Mouse (Mus musculus) midbrain, embryonic 10.5 days (tissue): Measurements from ENCODE around the gene Akr1b10. TPM values are rescaled to one million over a fixed set of nuclear protein-coding genes. Genes with fewer than 3 reads are reported as not detected.
"Not testable (repeated sequence)": the region's sequence is repeated elsewhere in the genome, so short reads cannot be mapped to it uniquely, and the experiment has no call there.

Experiments
- DNase-seq: peaks from one replicate; pipeline ENCODE4 v3.0.0-alpha.2; 2017; ENCODE audit warnings: low spot score
- H3K27ac ChIP-seq: fragments of 300-500 bp; sonication (generic); replicated peaks from 2 replicates; pipeline ENCODE4 v1.5.1; 2016; ENCODE audit warnings: mild to moderate bottlenecking
- H3K27me3 ChIP-seq: fragments of 300-500 bp; sonication (generic); 2 replicates; pipeline ENCODE4 v1.6.1; 2016; ENCODE audit warnings: low read depth, mild to moderate bottlenecking; ENCODE audit not compliant: poor library complexity, severe bottlenecking
- H3K36me3 ChIP-seq: fragments of 300-500 bp; sonication (generic); 2 replicates; pipeline ENCODE4 v1.6.1; 2016; ENCODE audit warnings: mild to moderate bottlenecking, moderate library complexity
- H3K4me1 ChIP-seq: fragments of 300-500 bp; sonication (generic); 2 replicates; pipeline ENCODE4 v1.6.1; 2016
- H3K4me3 ChIP-seq: fragments of 300-500 bp; sonication (generic); 2 replicates; pipeline ENCODE4 v1.5.1; 2016; ENCODE audit warnings: mild to moderate bottlenecking, moderate library complexity
- H3K9me3 ChIP-seq: fragments of 300-500 bp; sonication (generic); replicated peaks from 2 replicates; pipeline ENCODE4 v1.6.1; 2016; ENCODE audit warnings: mild to moderate bottlenecking
- WGBS: fragments of 180-500 bp; shearing (Covaris S2); methylation state at CpG from one replicate; pipeline ENCODE4 v1.1.7; 2016; 5-methylcytosine and 5-hydroxymethylcytosine counted together
- polyA plus RNA-seq: library from polyadenylated mRNA; unstranded; fragments of >200 nt; fragmentation: Nextera tagmentation; extraction: Ambion mirVana; gene quantifications from 2 replicates; pipeline ENCODE4 v1.2.1, GENCODE M21; 2016

The Akr1b10 gene
- polyA plus RNA-seq: 15.0 and 16.2 TPM in 2 replicates

- Histone ChIP-seq H3K4me1 (peaks cover 22% of the 10 kb centered on the region), H3K36me3 (peaks cover 6% of the 10 kb centered on the region; the same call in 1 of the 2 replicates), H3K9me3 (no peaks in the 10 kb centered on the region), H3K27me3 (no peaks in the 10 kb centered on the region), H3K4me3 (peak within 1 kb of the TSS; percentile 63), H3K27ac (peak within 1 kb of the TSS; percentile 75)
- peak; percentile 66 for DNase-seq
- 2% methylated on average over 17 of the region's 17 CpGs for WGBS
Observed at GRCm38 (mm10) chr6:34384110-34384661, at the start of gene Akr1b10. Akr1b10 (plus strand) TSS chr6:34384218.

- H3K27me3 ChIP-seq: no peaks in the 10 kb centered on the region
- no peak overlapping the region for H3K4me3 ChIP-seq
- H3K27ac ChIP-seq: no peak overlapping the region
- DNase-seq: no peak
- no peaks in the 10 kb centered on the region for H3K9me3 ChIP-seq
- WGBS: 88% methylated on average over 5 of the region's 5 CpGs
- H3K4me1 ChIP-seq: no peaks in the 10 kb centered on the region
- no peaks in the 10 kb centered on the region for H3K36me3 ChIP-seq
Observed at GRCm38 (mm10) chr6:34334673-34335072, 49.3 kb upstream of the Akr1b10 start.

- no peak for DNase-seq
- no peak overlapping the region for H3K4me3 ChIP-seq
- H3K36me3 ChIP-seq: no peaks in the 10 kb centered on the region
- 86% methylated on average over 2 of the region's 2 CpGs for whole genome bisulfite sequencing
- H3K27me3 ChIP-seq: no peaks in the 10 kb centered on the region
- no peaks in the 10 kb centered on the region for H3K4me1 ChIP-seq
- no peak overlapping the region for H3K27ac ChIP-seq
- H3K9me3 ChIP-seq: no peaks in the 10 kb centered on the region
Observed at GRCm38 (mm10) chr6:34337799-34338198, 46.2 kb upstream of the Akr1b10 start.

- no peaks in the 10 kb centered on the region for H3K9me3 ChIP-seq
- peaks cover 21% of the 10 kb centered on the region for H3K4me1 ChIP-seq
- DNase-seq: no peak
- WGBS: 91% methylated on average over 4 of the region's 4 CpGs
- H3K27ac ChIP-seq: no peak overlapping the region
- H3K36me3 ChIP-seq: no peaks in the 10 kb centered on the region
- H3K4me3 ChIP-seq: no peak overlapping the region
- no peaks in the 10 kb centered on the region for H3K27me3 ChIP-seq
Observed at GRCm38 (mm10) chr6:34341991-34342390, 42.0 kb upstream of the Akr1b10 start.

GRCm38 (mm10) chr6:34342476-34342875, 41.5 kb upstream of the Akr1b10 start:
- Histone ChIP-seq H3K27ac (no peak overlapping the region), H3K4me1 (peaks cover 21% of the 10 kb centered on the region), H3K4me3 (no peak overlapping the region), H3K36me3 (no peaks in the 10 kb centered on the region), H3K9me3 (no peaks in the 10 kb centered on the region), H3K27me3 (no peaks in the 10 kb centered on the region)
- no peak for DNase-seq
- 91% methylated on average over 2 of the region's 2 CpGs for WGBS

- WGBS: 81% methylated on average over 6 of the region's 6 CpGs
- H3K9me3 ChIP-seq: no peaks in the 10 kb centered on the region
- no peaks in the 10 kb centered on the region for H3K36me3 ChIP-seq
- no peaks in the 10 kb centered on the region for H3K27me3 ChIP-seq
- no peak overlapping the region for H3K4me3 ChIP-seq
- peaks cover 21% of the 10 kb centered on the region for H3K4me1 ChIP-seq
- no peak overlapping the region for H3K27ac ChIP-seq
- DNase-seq: no peak
Observed at GRCm38 (mm10) chr6:34343426-34343825, 40.6 kb upstream of the Akr1b10 start.

GRCm38 (mm10) chr6:34344135-34344850, 39.7 kb upstream of the Akr1b10 start:
- DNase-seq: no peak
- Histone ChIP-seq H3K4me3 (no peak overlapping the region), H3K9me3 (no peaks in the 10 kb centered on the region), H3K27me3 (no peaks in the 10 kb centered on the region), H3K36me3 (no peaks in the 10 kb centered on the region), H3K27ac (0 out of 2 replicates have a peak overlapping the region, but pooled peaks have one; percentile 39), H3K4me1 (peaks cover 21% of the 10 kb centered on the region)
- 34% methylated on average over 10 of the region's 10 CpGs for WGBS

- DNase-seq: peak; percentile 52
- 17% methylated on average over 9 of the region's 9 CpGs for WGBS
- no peaks in the 10 kb centered on the region for H3K36me3 ChIP-seq
- H3K27ac ChIP-seq: peak overlapping the region; percentile 39; the same call in 1 of the 2 replicates
- no peak overlapping the region for H3K4me3 ChIP-seq
- H3K9me3 ChIP-seq: no peaks in the 10 kb centered on the region
- no peaks in the 10 kb centered on the region for H3K27me3 ChIP-seq
- peaks cover 21% of the 10 kb centered on the region for H3K4me1 ChIP-seq
Observed at GRCm38 (mm10) chr6:34344935-34345334, 39.1 kb upstream of the Akr1b10 start.

- WGBS: 47% methylated on average over 14 of the region's 14 CpGs
- H3K4me1 ChIP-seq: peaks cover 21% of the 10 kb centered on the region
Observed at GRCm38 (mm10) chr6:34346096-34346898, 37.7 kb upstream of the Akr1b10 start.

GRCm38 (mm10) chr6:34350037-34350699, 33.9 kb upstream of the Akr1b10 start:
- WGBS: 92% methylated on average over 12 of the region's 12 CpGs
- no peak for DNase-seq
- no peak overlapping the region for H3K4me3 ChIP-seq

More at GRCm38 (mm10) chr6:34346096-34346898, 37.7 kb upstream of the Akr1b10 start:
- Histone ChIP-seq H3K27ac (peak overlapping the region; percentile 64; the same call in 1 of the 2 replicates), H3K9me3 (no peaks in the 10 kb centered on the region), H3K27me3 (no peaks in the 10 kb centered on the region), H3K36me3 (no peaks in the 10 kb centered on the region), H3K4me3 (no peak overlapping the region)
- peak; percentile 73 for DNase-seq

GRCm38 (mm10) chr6:34351481-34351880, 32.5 kb upstream of the Akr1b10 start:
- DNase-seq, H3K27me3 ChIP-seq, H3K36me3 ChIP-seq, H3K9me3 ChIP-seq, H3K27ac ChIP-seq, H3K4me3 ChIP-seq: not testable (repeated sequence)
- peaks cover 20% of the 10 kb centered on the region for H3K4me1 ChIP-seq
- 49% methylated on average over 10 of the region's 10 CpGs for WGBS

More at GRCm38 (mm10) chr6:34350037-34350699, 33.9 kb upstream of the Akr1b10 start:
- no peak overlapping the region for H3K27ac ChIP-seq
- H3K27me3 ChIP-seq: no peaks in the 10 kb centered on the region
- H3K36me3 ChIP-seq: no peaks in the 10 kb centered on the region
- H3K4me1 ChIP-seq: peaks cover 27% of the 10 kb centered on the region
- H3K9me3 ChIP-seq: no peaks in the 10 kb centered on the region

- Histone ChIP-seq H3K27me3 (no peaks in the 10 kb centered on the region), H3K9me3 (no peaks in the 10 kb centered on the region), H3K4me1 (peaks cover 19% of the 10 kb centered on the region), H3K27ac (no peak overlapping the region), H3K36me3 (no peaks in the 10 kb centered on the region), H3K4me3 (no peak overlapping the region)
- 96% methylated on average over 3 of the region's 3 CpGs for WGBS
- DNase-seq: no peak
Observed at GRCm38 (mm10) chr6:34352401-34352800, 31.6 kb upstream of the Akr1b10 start.
